Mouse (Mus musculus) E14TG2a.4 (cell line): ENCODE data around the gene Cxcr5.

Experiments
- H3K27me3 ChIP-seq: 2 replicates; pipeline ENCODE4 v1.6.1; 2014; ENCODE audit warnings: low read length, control low read depth; ENCODE audit not compliant: insufficient read depth
- H3K36me3 ChIP-seq: 2 replicates; pipeline ENCODE4 v1.6.1; 2014; ENCODE audit warnings: low read length, control low read depth; ENCODE audit not compliant: insufficient read depth
- H3K4me1 ChIP-seq: replicated peaks from 2 replicates; pipeline ENCODE4 v1.6.1; 2014; ENCODE audit warnings: low read depth, low read length, control low read depth
- H3K4me3 ChIP-seq: replicated peaks from 2 replicates; pipeline ENCODE4 v1.5.1; 2014; ENCODE audit warnings: mild to moderate bottlenecking, low read length
- H3K9me3 ChIP-seq: 2 replicates; pipeline ENCODE4 v1.6.1; 2014; ENCODE audit warnings: low read length, control low read depth
- CTCF ChIP-seq: conservative IDR thresholded peaks from 2 replicates; pipeline ENCODE4 v1.5.1; 2014; ENCODE audit warnings: low read length
- NANOG ChIP-seq: IDR thresholded peaks from 2 replicates; pipeline ENCODE4 v1.6.1; 2014; ENCODE audit warnings: borderline replicate concordance, low read length, mixed read lengths
- POU5F1 ChIP-seq: IDR thresholded peaks from 2 replicates; pipeline ENCODE4 v1.6.1; 2014; ENCODE audit warnings: low read length, borderline replicate concordance

Gene Cxcr5

DNA sequence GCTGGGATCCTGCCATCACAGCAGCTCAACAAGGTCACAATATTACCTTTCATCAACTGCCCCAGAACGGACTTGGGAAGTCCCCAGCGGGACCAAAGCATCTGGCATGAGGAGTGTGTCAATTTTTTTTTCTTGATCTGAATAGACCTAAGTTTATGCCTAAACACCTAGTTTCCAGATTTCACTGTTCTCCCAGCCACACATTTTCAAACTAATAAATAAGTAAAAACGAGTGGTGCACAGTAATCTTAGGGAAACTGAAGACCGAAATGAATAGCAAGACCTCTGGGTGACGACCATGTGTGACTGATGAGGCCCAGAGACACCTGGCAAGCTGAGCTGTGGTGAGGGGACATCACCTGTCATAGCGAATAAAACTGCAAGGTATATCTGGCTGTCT is 39.1 kb upstream of the Cxcr5 start:
- H3K4me3 ChIP-seq: no peak overlapping the region

DNA sequence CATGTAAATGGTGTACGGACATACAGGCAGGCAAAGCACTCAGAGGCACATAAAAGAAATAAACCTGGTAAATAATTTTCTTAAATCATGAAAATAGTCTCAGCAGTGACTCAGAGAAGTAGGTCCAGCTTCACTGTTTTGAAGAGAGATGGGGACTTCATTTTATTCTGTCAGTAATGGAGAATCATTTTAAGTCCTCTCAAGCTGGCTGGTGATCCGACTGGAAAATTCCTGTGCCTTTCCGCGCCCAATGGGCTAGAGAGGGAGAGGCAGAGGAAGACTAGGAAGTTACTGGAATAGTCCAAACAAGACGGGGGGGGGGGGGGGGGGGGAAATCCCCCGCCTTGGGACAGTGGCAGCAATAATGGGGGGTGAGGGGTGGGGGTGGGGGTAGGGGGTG is 37.9 kb upstream of the Cxcr5 start:
- Histone ChIP-seq H3K9me3 (no peaks in the 10 kb centered on the region), H3K36me3 (no peaks in the 10 kb centered on the region), H3K27me3 (no peaks in the 10 kb centered on the region), H3K4me3 (peak overlapping the region; percentile 62), H3K4me1 (peaks cover 59% of the 10 kb centered on the region)
- TF ChIP-seq CTCF: no peak
- no peak for TF ChIP-seq NANOG
- TF ChIP-seq POU5F1: no peak

More for the DNA sequence above, 39.1 kb upstream of the Cxcr5 start:
- Histone ChIP-seq H3K27me3 (no peaks in the 10 kb centered on the region), H3K9me3 (no peaks in the 10 kb centered on the region), H3K36me3 (no peaks in the 10 kb centered on the region), H3K4me1 (peaks cover 59% of the 10 kb centered on the region)
- no peak for TF ChIP-seq NANOG
- no peak for TF ChIP-seq CTCF
- no peak for TF ChIP-seq POU5F1

DNA sequence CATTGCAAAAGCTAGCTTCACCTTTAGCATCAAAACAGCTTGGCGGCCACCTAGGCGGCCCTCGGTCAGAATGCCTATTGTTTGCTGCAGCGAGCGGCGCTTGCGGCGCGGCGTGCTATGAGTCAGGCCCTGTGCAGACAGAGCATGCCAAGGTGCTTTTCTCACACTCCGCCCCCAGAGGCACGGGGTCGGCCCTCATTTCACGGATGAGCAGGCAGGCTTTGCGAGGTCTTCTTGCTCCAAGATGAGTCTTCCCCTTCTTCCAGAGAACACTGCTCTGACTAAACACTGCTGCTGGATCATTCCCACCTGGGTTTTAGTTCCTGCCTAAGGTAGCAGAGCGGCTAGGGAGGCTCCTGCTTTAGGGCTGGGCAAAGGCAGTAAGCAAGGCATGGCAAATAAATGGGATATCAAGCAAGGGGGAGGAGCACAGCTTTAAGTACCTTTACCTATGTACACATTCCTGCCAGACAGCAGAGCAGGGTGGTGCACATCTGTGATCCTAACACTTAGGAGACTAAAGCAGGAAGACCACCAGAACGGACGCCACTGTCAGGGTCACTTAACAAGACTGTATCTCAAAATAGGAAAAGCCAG is 37.3 kb upstream of the Cxcr5 start:
- H3K27me3 ChIP-seq: no peaks in the 10 kb centered on the region
- no peaks in the 10 kb centered on the region for H3K36me3 ChIP-seq
- H3K4me3 ChIP-seq: peak overlapping the region; percentile 62
- 0 out of 2 replicates have a peak, but pooled peaks have one; percentile 3 for TF ChIP-seq NANOG
- TF ChIP-seq POU5F1: no peak
- peaks cover 62% of the 10 kb centered on the region for H3K4me1 ChIP-seq
- no peaks in the 10 kb centered on the region for H3K9me3 ChIP-seq

DNA sequence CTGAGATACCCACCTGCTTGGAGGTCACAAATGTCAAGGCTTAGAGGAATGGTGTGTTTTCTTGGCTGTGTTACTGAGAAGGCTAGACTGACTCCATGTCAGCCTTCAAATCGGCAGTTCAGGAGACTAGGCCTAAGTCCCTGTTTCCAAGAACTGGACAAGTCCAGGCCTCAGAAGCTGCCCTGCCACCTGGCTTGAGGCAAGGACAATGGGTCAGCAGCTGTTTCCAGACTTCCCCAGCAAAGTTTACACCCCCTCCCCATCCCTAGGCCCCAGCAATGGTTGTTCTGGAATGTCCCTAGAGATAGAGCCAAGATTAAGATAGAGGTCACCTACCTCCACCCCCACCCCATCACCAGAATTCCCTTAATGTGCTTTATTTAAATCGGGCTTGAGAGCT is 36.1 kb upstream of the Cxcr5 start:
- Histone ChIP-seq H3K36me3 (no peaks in the 10 kb centered on the region), H3K4me1 (peaks cover 70% of the 10 kb centered on the region), H3K4me3 (no peak overlapping the region), H3K9me3 (no peaks in the 10 kb centered on the region), H3K27me3 (no peaks in the 10 kb centered on the region)
- TF ChIP-seq CTCF: no peak
- TF ChIP-seq NANOG: no peak
- TF ChIP-seq POU5F1: no peak

DNA sequence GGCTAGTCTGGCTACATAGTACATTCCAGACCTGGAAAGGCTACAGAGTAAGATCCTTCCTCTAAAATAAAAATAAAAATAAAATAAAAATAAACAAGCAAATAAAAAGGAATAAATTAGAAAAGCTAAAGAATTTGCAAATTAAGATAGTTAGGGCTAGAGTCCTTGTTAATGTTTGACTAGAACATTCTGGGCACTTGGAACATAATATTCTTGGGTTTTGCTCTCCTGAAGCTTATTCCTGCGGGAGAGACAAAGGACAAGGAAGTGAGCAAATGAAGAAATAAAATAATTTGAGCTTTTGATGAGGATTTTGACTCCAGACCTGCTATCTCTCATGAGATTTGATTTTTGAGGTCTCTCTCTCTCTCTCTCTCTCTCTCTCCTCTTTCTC is 33.9 kb upstream of the Cxcr5 start:
- H3K27me3 ChIP-seq: no peaks in the 10 kb centered on the region
- H3K4me1 ChIP-seq: peaks cover 73% of the 10 kb centered on the region
- TF ChIP-seq POU5F1 (no peak), NANOG (no peak), CTCF (no peak)
- no peaks in the 10 kb centered on the region for H3K36me3 ChIP-seq
- H3K9me3 ChIP-seq: peaks cover 3% of the 10 kb centered on the region; the same call in 1 of the 2 replicates
- H3K4me3 ChIP-seq: no peak overlapping the region

DNA sequence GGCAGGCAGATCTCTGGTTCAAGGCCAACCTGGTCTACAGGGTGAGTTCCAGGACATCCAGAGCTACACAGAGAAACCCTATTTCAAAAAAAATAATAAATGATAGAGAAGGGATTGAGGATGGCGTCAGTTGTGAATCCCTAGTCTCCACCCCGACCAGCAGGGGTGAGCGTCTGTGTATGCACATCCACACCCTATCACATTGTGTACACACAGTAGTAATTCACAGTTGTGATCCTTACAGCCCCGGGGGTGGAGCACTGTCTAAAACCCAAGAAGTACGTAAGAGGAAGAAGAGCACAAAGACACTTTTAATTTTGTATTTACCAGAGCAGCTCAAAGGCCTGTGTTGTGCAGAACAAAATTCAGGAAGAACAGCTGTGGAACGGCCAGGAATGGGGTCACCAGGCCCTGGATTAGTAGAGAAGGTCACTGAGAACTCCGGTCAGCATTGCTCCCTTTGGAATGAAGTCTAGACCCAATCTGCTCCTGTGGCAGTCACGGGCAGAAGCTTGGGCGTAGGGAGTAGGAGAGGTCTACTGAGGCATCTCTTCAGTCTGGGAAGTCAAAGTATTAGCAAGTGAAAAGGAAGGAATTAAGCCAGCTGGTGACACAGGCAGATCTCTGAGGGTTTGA is 33.3 kb upstream of the Cxcr5 start:
- H3K4me3 ChIP-seq: peak overlapping the region; percentile 33; the same call in 1 of the 2 replicates
- H3K36me3 ChIP-seq: no peaks in the 10 kb centered on the region
- H3K27me3 ChIP-seq: no peaks in the 10 kb centered on the region
- H3K9me3 ChIP-seq: peaks cover 3% of the 10 kb centered on the region; the same call in 1 of the 2 replicates
- H3K4me1 ChIP-seq: peaks cover 75% of the 10 kb centered on the region
- TF ChIP-seq POU5F1 (no peak), CTCF (no peak)

DNA sequence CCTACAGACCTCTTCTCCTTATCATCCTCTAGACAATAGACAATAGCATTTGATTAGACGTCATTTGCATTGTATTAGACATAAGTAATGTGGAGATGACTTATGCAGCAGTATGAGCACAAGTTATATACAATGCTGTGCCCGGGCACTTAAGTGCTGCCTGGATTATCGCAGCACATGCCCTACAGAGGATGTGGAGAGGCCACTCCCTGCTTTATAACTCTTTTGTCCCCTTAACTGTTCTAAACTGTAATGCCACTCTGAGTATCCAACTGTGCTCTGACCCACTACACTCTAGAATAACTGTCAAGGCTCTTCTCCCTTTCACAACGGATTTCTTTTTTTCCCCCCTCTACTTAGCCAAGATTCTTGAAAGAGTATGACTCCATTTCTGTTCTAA is 32.2 kb upstream of the Cxcr5 start:
- H3K4me1 ChIP-seq: peaks cover 69% of the 10 kb centered on the region
- H3K27me3 ChIP-seq: no peaks in the 10 kb centered on the region
- no peaks in the 10 kb centered on the region for H3K36me3 ChIP-seq
- no peak for TF ChIP-seq CTCF
- TF ChIP-seq NANOG: no peak
- TF ChIP-seq POU5F1: no peak
- no peak overlapping the region; the same call in 1 of the 2 replicates for H3K4me3 ChIP-seq
- peaks cover 3% of the 10 kb centered on the region; the same call in 1 of the 2 replicates for H3K9me3 ChIP-seq

DNA sequence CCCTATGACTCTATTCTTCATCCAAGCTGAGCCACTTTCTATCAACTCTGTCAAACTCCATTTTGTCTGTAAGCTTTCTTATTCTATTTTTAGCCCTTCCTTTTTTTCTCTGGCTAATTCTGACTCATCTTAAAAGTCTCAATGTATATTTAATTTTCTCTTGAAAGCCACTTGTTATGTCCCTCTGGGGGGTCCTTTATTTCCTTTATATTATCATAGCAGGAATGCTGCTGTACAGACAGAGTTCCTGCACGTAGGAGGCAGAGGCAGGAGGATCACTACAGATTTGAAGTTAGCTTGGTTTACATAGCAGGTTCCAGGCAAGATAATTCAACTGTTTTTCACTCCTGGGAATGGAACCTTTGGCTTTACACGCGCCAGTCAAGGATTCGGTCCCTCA is 31.5 kb upstream of the Cxcr5 start:
- Histone ChIP-seq H3K36me3 (no peaks in the 10 kb centered on the region), H3K4me1 (peaks cover 70% of the 10 kb centered on the region), H3K9me3 (peaks cover 3% of the 10 kb centered on the region; the same call in 1 of the 2 replicates), H3K4me3 (no peak overlapping the region), H3K27me3 (no peaks in the 10 kb centered on the region)
- no peak for TF ChIP-seq POU5F1
- no peak for TF ChIP-seq CTCF
- peak; percentile 49; the same call in 1 of the 2 replicates for TF ChIP-seq NANOG
